Mouse (Mus musculus) monocyte, adult 5-6 weeks (primary cell): ENCODE measurements around the gene Tbl3. TPM values are rescaled to one million over a fixed set of nuclear protein-coding genes. Genes with fewer than 3 reads are reported as not detected.
"Not testable (repeated sequence)": the region's sequence is repeated elsewhere in the genome, so short reads cannot be mapped to it uniquely, and the experiment has no call there.

Experiments
- ATAC-seq: fragments of 153-309, 156-312 bp; replicated peaks from 2 replicates; pipeline ENCODE4 v1.8.0; 2017; ENCODE audit warnings: mild to moderate bottlenecking; ENCODE audit not compliant: low TSS enrichment, insufficient number of reproducible peaks, severe bottlenecking, poor library complexity, low FRiP score
- total RNA-seq: library from RNA; stranded (forward); fragments of 200-1000, 200-491, 200-594 nt; gene quantifications from 3 replicates; pipeline ENCODE4 v1.2.3, GENCODE M21; 2017

The Tbl3 gene
- total RNA-seq, 1 experiment from 2014 or later: 9.7 TPM

GRCm38 (mm10) chr17:24730787-24731186 is 23.3 kb upstream of the Tbl3 start:
- ATAC-seq: no peak

DNA sequence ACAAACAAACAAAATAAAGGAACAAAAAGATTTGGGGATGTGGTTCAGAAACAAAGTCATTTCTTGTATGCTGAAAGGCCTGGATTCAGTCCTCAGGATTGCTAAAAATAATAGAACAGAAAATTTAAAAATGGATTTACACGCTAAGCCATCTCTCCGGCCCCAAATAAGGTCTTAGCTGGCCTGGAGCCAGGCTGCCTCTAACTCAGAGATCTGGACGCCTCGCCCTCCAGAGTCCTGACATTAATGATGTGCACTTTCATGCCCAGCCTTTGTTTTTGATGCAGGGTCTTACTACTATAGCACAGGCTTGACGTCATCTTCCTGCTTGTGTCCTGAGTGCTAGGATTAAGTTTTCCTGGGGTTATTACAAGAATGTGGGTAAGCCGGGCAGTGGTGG is 21.6 kb upstream of the Tbl3 start:
- ATAC-seq: no peak

DNA sequence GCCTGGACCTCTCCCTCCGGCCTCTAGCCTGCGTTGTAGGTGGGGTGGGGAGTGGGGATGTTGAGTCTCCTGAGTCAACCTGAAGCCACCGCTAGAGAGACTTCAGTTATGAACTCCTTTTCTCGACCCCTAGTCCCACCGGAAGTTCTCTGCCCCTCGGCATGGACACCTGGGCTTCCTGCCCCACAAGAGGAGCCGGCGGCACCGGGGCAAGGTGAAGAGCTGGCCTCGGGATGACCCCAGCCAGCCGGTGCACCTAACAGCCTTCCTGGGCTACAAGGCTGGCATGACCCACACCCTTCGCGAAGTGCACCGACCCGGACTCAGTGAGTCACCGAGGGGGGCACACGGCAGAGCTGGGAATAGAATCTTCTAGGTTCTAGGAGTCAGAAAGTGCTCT is 20.7 kb upstream of the Tbl3 start:
- no peak for ATAC-seq

DNA sequence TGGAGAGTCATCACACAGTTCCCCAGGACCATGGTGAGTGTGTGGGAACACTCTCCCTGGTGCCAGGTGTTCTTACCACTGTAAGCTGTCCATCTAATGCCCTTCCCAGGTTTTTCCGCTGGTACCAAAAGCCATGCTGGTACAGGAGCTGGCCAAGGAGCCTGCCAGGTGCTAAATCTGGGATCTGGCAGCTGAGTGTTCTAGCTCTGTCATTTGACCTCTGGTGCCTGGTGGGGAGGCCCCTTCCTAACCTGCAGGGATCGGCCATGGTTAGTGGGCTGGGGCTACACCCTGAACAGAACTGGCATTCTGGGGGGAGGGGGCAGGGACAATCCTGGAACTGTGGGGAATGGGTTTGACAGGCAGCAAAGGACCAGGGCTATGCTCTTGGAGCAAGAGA is 20.2 kb upstream of the Tbl3 start, which contains the start of gene Rpl3l:
Rpl3l (plus strand) TSS at position 203 of the 400 bp plus-strand sequence.
- ATAC-seq: no peak

GRCm38 (mm10) chr17:24725637-24726390 is 18.4 kb upstream of the Tbl3 start:
- ATAC-seq: no peak

DNA sequence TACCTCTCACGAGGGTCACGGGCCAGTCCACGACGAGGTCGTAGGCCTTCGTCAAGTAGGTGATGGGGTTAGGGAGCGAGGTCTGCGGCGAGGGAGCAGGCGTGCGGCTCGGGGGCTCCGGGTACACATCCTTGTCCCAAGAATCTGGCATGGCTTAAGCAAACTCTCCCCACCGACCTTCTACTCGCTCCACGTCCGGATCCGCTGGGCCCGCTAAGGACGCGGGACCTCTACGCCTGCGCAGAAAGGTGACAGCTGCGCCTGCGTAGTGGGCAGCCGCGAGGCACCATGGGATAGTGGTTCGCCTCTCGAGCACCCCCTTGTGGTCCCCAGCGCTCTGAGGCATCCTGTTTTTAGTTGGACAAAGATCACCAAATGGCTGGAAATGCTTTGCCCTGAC is 16.7 kb upstream of the Tbl3 start, which contains the start of gene Ndufb10:
Ndufb10 (minus strand) TSS at position 295 of the 400 bp plus-strand sequence.
- peak; percentile 77 for ATAC-seq

DNA sequence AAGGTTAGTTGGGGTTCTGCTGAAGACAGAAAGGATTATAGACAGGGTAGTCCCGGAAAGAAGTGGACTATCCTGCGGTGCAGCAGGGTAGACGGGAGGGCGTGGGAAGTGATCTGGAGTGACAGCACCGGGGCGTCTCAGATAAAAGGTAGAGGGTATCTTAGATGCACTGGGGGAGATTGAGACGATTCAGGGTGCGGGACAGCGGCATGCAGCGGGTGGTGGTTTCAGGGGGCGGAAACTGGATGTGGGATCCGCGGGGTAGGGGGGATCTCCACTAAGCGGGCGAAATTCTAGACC is 16.4 kb upstream of the Tbl3 start:
- ATAC-seq: 0 out of 2 replicates have a peak, but pooled peaks have one; percentile 4

- no peak for ATAC-seq
Measured at GRCm38 (mm10) chr17:24723122-24723880, 15.8 kb upstream of the Tbl3 start.

DNA sequence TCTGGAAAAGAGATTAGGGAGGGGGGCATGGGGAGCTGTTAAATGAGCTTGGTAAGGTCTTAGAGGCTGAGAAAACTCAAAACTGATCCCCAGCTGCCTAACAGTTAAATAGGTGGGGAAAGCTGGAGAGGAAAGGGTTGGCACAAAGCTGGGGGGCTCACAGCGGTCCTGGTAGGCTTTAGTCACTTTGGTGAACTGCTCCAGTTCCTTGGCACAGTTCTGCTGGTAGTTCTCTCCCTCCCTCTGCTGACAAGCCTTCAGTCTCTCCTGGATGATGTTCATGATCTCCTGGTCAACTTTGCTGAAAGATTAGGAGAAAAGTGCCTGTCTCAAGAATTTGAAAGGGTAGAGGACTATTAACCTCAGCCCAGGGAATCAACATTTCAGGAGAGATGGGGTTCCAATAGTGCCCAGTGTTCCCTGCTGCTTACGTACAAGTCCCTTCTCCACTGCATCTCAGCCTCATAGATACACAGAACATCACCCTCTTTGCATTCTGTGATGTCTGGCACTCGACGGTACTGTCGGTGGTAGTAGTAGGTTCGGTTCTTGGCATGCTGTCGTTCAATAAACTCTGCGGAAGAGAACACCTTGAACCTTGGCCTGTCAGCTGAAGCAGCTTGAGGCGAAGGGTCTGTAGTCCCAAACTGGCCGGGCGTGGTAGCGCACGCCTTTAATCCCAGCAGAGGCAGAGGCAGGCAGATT is 14.9 kb upstream of the Tbl3 start:
- no peak for ATAC-seq

DNA sequence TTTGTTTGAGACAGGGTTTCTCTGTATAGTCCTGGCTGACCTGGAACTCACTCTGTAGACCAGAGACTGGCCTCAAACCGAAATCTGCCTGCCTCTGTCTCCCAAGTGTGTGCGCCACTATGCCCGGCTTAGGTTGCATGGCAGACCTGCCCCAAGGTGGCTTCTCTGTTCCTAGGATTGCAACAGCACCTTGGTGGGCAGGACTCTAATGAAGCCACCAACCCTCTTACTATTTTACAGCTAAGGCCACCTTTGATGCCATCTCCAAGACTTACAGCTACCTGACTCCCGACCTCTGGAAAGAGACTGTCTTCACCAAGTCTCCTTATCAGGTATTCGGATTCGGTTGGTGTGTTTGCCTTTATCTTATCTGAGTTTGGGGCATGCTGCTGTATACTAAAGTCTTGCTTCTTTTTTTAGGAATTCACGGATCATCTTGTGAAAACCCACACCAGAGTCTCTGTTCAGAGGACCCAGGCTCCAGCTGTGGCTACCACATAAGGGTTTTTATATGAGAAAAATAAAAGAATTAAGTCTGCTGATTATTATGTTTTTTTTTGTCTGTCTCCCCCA is 14.0 kb upstream of the Tbl3 start:
- not testable (repeated sequence) for ATAC-seq

DNA sequence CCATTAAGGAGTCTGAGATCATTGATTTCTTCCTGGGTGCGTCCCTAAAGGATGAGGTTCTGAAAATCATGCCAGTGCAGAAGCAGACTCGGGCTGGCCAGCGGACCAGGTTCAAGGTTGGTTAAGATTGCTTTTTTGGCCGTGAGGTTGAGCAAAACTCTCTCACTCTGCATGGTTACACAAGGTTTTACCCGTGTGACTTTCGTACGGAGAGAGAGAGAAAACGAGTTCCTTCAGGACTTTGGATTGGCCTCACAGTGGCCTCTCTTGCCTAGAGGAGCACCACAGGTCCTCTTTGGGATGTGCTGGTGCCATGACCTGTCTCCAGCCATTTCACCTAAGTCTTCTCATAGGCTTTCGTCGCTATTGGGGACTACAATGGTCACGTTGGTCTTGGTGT is 13.2 kb upstream of the Tbl3 start:
- ATAC-seq: not testable (repeated sequence)

GRCm38 (mm10) chr17:24719494-24720222 is 12.2 kb upstream of the Tbl3 start:
- peak; percentile 89 for ATAC-seq

DNA sequence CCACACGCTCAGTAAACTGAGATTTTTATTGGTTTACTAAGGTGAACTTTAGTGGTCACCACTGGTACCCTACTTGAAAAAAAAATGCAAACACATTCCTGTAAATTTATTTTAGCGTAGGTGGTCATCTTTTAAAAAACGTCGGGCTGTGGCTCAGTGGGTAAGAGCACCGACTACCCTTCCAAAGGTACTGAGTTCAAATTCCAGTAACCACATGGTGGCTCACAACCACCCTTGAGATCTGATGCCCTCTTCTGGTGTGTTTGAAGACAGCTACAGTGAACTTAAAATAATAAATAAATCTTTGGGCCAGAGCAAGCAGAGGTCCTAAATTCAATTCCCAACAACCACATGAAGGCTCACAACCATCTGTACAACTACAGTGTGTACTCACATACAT is 11.5 kb upstream of the Tbl3 start:
- ATAC-seq: not testable (repeated sequence)

DNA sequence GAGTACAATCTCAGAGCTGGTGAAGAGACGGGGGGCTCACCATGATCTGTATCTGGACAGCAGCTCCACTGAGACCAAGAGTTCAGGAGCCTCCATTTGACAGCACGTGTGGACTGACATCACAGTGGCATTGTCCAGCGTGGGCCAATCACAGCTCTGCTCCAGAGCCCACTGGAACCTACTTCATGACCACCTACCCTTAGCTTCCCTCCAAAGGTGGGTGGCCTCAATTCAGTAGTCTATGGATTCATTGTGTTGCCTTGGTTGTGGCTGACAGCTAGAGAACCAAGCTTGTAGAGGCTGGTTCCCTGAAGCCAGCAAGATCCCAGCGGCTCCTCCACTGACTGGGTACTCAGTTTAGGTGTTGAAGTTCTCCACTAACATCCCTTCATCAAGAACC is 10.5 kb upstream of the Tbl3 start, which contains the start of the genes Rnf151 and Rps2:
Rnf151 (minus strand) TSS at position 121 of the 400 bp plus-strand sequence.
Rps2 (plus strand) TSS at position 174 of the 400 bp plus-strand sequence.
- ATAC-seq: no peak

- no peak for ATAC-seq
Measured at GRCm38 (mm10) chr17:24716166-24716682, 8.8 kb upstream of the Tbl3 start.

DNA sequence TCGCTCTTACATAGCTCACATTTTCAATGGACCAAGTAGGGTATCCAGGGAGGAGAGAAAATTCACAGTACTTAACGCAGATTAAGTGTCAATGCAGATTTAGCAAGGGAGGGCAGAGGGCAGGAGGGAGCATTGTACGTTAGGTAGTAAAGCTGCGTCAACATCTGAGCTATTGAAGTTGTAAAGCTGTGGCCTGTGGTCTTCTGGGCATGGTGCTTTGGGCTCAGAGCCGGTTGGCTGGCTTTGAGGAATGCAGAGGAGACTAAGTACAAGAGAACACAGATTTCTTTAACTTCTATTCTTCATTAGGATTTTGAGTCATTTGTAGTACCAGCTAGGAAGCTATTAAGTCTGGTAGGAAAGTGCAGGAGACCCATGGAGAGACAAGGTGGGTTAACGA is 8.1 kb upstream of the Tbl3 start:
- no peak for ATAC-seq

GRCm38 (mm10) chr17:24708646-24709045 is 1.2 kb upstream of the Tbl3 start:
- peak; percentile 62 for ATAC-seq

DNA sequence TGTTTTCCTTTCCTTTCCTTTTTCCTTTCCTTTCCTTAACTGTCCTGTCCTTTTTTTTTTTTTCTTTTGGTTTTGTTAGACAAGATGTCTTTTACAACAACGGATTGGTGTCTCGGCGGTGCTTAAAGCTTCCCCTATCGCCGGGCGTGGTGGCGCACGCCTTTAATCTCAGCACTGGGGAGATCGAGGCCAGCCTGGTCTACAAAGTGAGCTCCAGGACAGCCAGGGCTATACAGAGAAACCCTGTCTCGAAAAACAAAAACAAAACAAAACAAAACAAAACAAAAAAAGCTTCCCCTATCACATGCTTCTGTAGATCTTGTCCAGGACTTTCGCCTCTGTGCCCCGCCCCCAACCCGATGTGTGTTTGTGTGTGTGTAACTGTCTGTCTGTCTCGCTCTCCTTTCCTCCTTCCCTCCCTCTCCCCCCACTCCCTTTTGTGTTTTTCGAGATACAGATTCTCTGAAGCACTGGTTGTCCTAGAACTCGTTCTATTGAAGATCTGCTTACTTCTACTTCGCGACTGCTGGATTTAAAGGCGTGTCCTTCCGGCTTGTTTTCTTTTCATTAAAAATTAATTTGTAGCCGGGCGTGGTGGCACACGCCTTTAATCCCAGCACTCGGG is 453 bp upstream of the Tbl3 start:
- no peak for ATAC-seq
